Mouse (Mus musculus) E14TG2a.4 (cell line): ENCODE results near the gene Myrfl.

ENCODE experiments used
- H3K27me3 ChIP-seq: 2 replicates; pipeline ENCODE4 v1.6.1; 2014; ENCODE audit warnings: low read length, control low read depth; ENCODE audit not compliant: insufficient read depth
- H3K36me3 ChIP-seq: 2 replicates; pipeline ENCODE4 v1.6.1; 2014; ENCODE audit warnings: low read length, control low read depth; ENCODE audit not compliant: insufficient read depth
- H3K4me1 ChIP-seq: replicated peaks from 2 replicates; pipeline ENCODE4 v1.6.1; 2014; ENCODE audit warnings: low read depth, low read length, control low read depth
- H3K4me3 ChIP-seq: replicated peaks from 2 replicates; pipeline ENCODE4 v1.5.1; 2014; ENCODE audit warnings: mild to moderate bottlenecking, low read length
- H3K9me3 ChIP-seq: 2 replicates; pipeline ENCODE4 v1.6.1; 2014; ENCODE audit warnings: low read length, control low read depth
- CTCF ChIP-seq: conservative IDR thresholded peaks from 2 replicates; pipeline ENCODE4 v1.5.1; 2014; ENCODE audit warnings: low read length
- NANOG ChIP-seq: IDR thresholded peaks from 2 replicates; pipeline ENCODE4 v1.6.1; 2014; ENCODE audit warnings: borderline replicate concordance, low read length, mixed read lengths
- POU5F1 ChIP-seq: IDR thresholded peaks from 2 replicates; pipeline ENCODE4 v1.6.1; 2014; ENCODE audit warnings: low read length, borderline replicate concordance

Gene Myrfl

GRCm38 (mm10) chr10:116748681-116749080 lies 148.0 kb downstream of the Myrfl start:
- no peaks in the 10 kb centered on the region for H3K36me3 ChIP-seq
- H3K27me3 ChIP-seq = peaks cover 7% of the 10 kb centered on the region
- TF ChIP-seq CTCF = no peak
- no peak for TF ChIP-seq POU5F1
- no peak for TF ChIP-seq NANOG
- no peak overlapping the region for H3K4me3 ChIP-seq
- no peaks in the 10 kb centered on the region for H3K4me1 ChIP-seq
- H3K9me3 ChIP-seq = peaks cover 6% of the 10 kb centered on the region

- H3K9me3 ChIP-seq = peaks cover 6% of the 10 kb centered on the region
- H3K4me1 ChIP-seq = 0 out of 2 replicates have a peak, but pooled peaks cover 3% of the 10 kb centered on the region
- no peaks in the 10 kb centered on the region for H3K36me3 ChIP-seq
- TF ChIP-seq POU5F1 (no peak), NANOG (no peak), CTCF (no peak)
- peaks cover 3% of the 10 kb centered on the region; the same call in 1 of the 2 replicates for H3K27me3 ChIP-seq
- H3K4me3 ChIP-seq = no peak overlapping the region
These were observed 150.3 kb downstream of the Myrfl start for GRCm38 (mm10) chr10:116746281-116747011.

GRCm38 (mm10) chr10:116742696-116743095 lies 154.0 kb downstream of the Myrfl start:
- H3K4me1 ChIP-seq = peaks cover 9% of the 10 kb centered on the region
- no peak overlapping the region for H3K4me3 ChIP-seq
- H3K9me3 ChIP-seq = no peaks in the 10 kb centered on the region
- TF ChIP-seq NANOG (no peak), CTCF (no peak), POU5F1 (no peak)
- 0 out of 2 replicates have a peak, but pooled peaks cover 3% of the 10 kb centered on the region for H3K27me3 ChIP-seq
- H3K36me3 ChIP-seq = no peaks in the 10 kb centered on the region

- Histone ChIP-seq H3K36me3 (no peaks in the 10 kb centered on the region), H3K4me1 (peaks cover 9% of the 10 kb centered on the region), H3K4me3 (no peak overlapping the region), H3K9me3 (no peaks in the 10 kb centered on the region), H3K27me3 (0 out of 2 replicates have a peak, but pooled peaks cover 3% of the 10 kb centered on the region)
- no peak for TF ChIP-seq NANOG
- TF ChIP-seq CTCF = no peak
- TF ChIP-seq POU5F1 = no peak
These were observed 154.5 kb downstream of the Myrfl start for GRCm38 (mm10) chr10:116742189-116742588.

GRCm38 (mm10) chr10:116741343-116741742 lies 155.4 kb downstream of the Myrfl start:
- Histone ChIP-seq H3K4me1 (peaks cover 9% of the 10 kb centered on the region), H3K9me3 (no peaks in the 10 kb centered on the region), H3K27me3 (0 out of 2 replicates have a peak, but pooled peaks cover 3% of the 10 kb centered on the region), H3K36me3 (no peaks in the 10 kb centered on the region), H3K4me3 (no peak overlapping the region)
- TF ChIP-seq NANOG (no peak), CTCF (no peak), POU5F1 (no peak)

- Histone ChIP-seq H3K9me3 (peaks cover 5% of the 10 kb centered on the region; the same call in 1 of the 2 replicates), H3K4me1 (peaks cover 9% of the 10 kb centered on the region), H3K36me3 (no peaks in the 10 kb centered on the region), H3K4me3 (no peak overlapping the region), H3K27me3 (0 out of 2 replicates have a peak, but pooled peaks cover 3% of the 10 kb centered on the region)
- TF ChIP-seq NANOG = no peak
- TF ChIP-seq CTCF = no peak
- TF ChIP-seq POU5F1 = no peak
These were observed 156.6 kb downstream of the Myrfl start for GRCm38 (mm10) chr10:116740073-116740472.

- H3K4me1 ChIP-seq = peaks cover 9% of the 10 kb centered on the region
- no peak overlapping the region for H3K4me3 ChIP-seq
- TF ChIP-seq NANOG = no peak
- TF ChIP-seq POU5F1 = no peak
- no peak for TF ChIP-seq CTCF
- H3K27me3 ChIP-seq = 0 out of 2 replicates have a peak, but pooled peaks cover 3% of the 10 kb centered on the region
- no peaks in the 10 kb centered on the region for H3K36me3 ChIP-seq
- H3K9me3 ChIP-seq = peaks cover 5% of the 10 kb centered on the region; the same call in 1 of the 2 replicates
These were observed 158.2 kb downstream of the Myrfl start for GRCm38 (mm10) chr10:116738533-116738932.

- H3K4me1 ChIP-seq = peaks cover 3% of the 10 kb centered on the region
- no peak for TF ChIP-seq CTCF
- TF ChIP-seq POU5F1 = no peak
- no peak for TF ChIP-seq NANOG
- no peak overlapping the region for H3K4me3 ChIP-seq
- H3K9me3 ChIP-seq = peaks cover 5% of the 10 kb centered on the region; the same call in 1 of the 2 replicates
- H3K27me3 ChIP-seq = 0 out of 2 replicates have a peak, but pooled peaks cover 12% of the 10 kb centered on the region
- H3K36me3 ChIP-seq = no peaks in the 10 kb centered on the region
These were observed 161.1 kb downstream of the Myrfl start for GRCm38 (mm10) chr10:116735607-116736006.

- no peak for TF ChIP-seq CTCF
- no peak for TF ChIP-seq NANOG
- TF ChIP-seq POU5F1 = no peak
- Histone ChIP-seq H3K9me3 (peaks cover 5% of the 10 kb centered on the region; the same call in 1 of the 2 replicates), H3K4me1 (peaks cover 5% of the 10 kb centered on the region), H3K36me3 (no peaks in the 10 kb centered on the region), H3K4me3 (no peak overlapping the region), H3K27me3 (peaks cover 9% of the 10 kb centered on the region; the same call in 1 of the 2 replicates)
These were observed 163.1 kb downstream of the Myrfl start for GRCm38 (mm10) chr10:116733651-116734050.
